In genomic region chr12:85423236-85423635, GRCm38 (mm10) we compare ENCODE assay signal across 19 mouse cellular contexts.
"Had no signal": no experiment of that assay in that cellular context is flagged by ENCODE, and none has a peak within 500 bp of the region (broad histone marks: within the 10 kb centered on the region; RNA-seq: fewer than 3 reads in every experiment).

No protein-coding gene starts in this region.

- H3K4me3 ChIP-seq: gastrocnemius, adult 2 months; heart, adult 2 months; heart, embryonic 12.5 days; hindbrain, embryonic 10.5 days; hindbrain, embryonic 12.5 days; intestine, embryonic 15.5 days; left cerebral cortex, adult 2 months; limb, embryonic 10.5 days; limb, embryonic 12.5 days; liver, embryonic 13.5 days; liver, embryonic 15.5 days had no signal

- H3K4me1 ChIP-seq: liver, embryonic 13.5 days; liver, embryonic 15.5 days had no signal

- H3K36me3 ChIP-seq: heart, embryonic 12.5 days; hindbrain, embryonic 10.5 days; hindbrain, embryonic 12.5 days; intestine, embryonic 15.5 days; limb, embryonic 10.5 days; limb, embryonic 12.5 days; liver, embryonic 13.5 days; liver, embryonic 15.5 days had no signal

- H3K27me3 ChIP-seq: heart, embryonic 12.5 days; intestine, embryonic 15.5 days; limb, embryonic 12.5 days; liver, embryonic 13.5 days; liver, embryonic 15.5 days had no signal

- H3K27ac ChIP-seq: gastrocnemius, adult 2 months; heart, adult 2 months; hindbrain, embryonic 10.5 days; hindbrain, embryonic 12.5 days; hindbrain, embryonic 14.5 days; intestine, embryonic 15.5 days; left cerebral cortex, adult 2 months; limb, embryonic 10.5 days; limb, embryonic 12.5 days; liver, embryonic 13.5 days; liver, embryonic 15.5 days had no signal

- DNase-seq: gastrocnemius, adult 2 months; gastrocnemius, postnatal 10 days; gastrocnemius, postnatal 25 days; heart, adult 2 months; heart, postnatal 10 days; heart, postnatal 4 days; kidney, postnatal 4 days; layer of hippocampus, adult 9-11 months; liver; liver, embryonic 13.5 days had no signal
